Mouse (Mus musculus) erythroid progenitor cell, adult 5-6 weeks (primary cell): ENCODE measurements at regions not wholly inside any gene's neighbourhood (a gene's known extent, or its start where the extent isn't known, plus 50 kb on each side); places are given as distances from the start of the nearest gene placed in this dataset.

Experiments
- ATAC-seq: replicated peaks from 2 replicates; pipeline ENCODE4 v1.8.0; 2016; ENCODE audit warnings: moderate number of reproducible peaks, mild to moderate bottlenecking, moderate TSS enrichment, inconsistent platforms; ENCODE audit not compliant: poor library complexity, low FRiP score, severe bottlenecking

DNA sequence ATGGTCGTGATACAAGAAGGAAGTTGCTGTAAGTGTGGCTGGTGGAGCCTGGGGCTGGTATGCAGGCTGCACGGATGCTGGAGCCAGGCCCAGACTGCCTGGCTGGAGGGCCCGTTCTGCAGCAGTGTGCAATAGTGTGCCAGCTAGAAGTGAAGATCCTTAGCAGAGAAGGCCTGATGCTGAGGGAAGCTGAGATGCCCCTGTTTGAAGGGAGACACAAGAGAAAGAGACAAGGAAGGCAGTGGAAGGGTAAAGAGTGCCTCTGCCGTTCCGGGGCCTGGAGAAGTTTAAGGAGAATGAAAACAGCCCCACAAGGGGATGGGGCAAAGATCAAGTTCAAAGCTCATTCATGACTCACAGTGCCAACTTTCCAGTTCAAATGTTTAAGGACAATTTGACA, 354.7 kb upstream of the Mki67 start:
- no peak for ATAC-seq

DNA sequence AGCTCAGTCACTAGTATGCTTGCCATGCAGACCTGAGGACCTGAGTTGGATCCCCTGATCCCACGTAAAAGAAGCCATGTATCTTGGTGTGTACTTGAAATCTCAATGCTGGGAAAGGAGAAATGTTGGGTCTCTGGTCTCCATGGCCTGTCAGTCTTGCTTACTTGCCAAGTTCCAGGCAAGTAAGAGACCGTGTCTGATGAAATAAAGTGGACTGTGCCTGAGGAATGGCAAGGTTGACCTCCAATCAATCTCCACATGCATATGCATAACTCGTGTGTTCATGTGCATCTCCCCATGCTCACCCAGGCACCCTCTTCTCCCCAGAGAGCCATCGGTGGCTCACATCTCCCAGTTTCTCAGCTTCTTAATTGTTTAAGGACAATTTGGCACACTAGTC, 355.2 kb upstream of the Mki67 start:
- no peak for ATAC-seq

DNA sequence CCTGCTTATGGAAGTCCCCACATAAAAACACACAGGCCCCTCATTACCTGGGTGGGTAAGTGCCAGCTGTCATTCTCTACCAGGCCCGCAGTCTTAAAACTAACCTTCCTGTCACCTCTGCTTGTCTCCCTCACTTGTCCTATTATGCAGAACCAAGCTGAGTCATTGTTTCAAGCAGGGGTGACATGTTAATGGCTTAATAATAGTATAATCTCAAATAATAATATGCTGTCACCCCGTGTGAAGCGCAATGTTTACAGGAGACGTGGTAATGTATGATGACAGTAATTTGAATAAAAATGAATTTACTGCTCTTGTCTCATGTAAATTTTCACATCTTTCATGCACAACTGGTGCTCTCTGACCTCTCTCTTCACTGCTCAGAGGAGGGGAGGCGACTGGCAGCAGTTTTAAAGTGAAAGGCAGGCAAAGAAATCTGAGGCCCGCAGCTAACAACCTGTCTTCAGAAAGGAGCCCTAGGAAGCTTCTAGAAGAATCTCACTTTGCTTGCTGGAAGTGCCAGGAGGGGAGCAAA, 357.2 kb upstream of the Mki67 start:
- ATAC-seq: no peak

DNA sequence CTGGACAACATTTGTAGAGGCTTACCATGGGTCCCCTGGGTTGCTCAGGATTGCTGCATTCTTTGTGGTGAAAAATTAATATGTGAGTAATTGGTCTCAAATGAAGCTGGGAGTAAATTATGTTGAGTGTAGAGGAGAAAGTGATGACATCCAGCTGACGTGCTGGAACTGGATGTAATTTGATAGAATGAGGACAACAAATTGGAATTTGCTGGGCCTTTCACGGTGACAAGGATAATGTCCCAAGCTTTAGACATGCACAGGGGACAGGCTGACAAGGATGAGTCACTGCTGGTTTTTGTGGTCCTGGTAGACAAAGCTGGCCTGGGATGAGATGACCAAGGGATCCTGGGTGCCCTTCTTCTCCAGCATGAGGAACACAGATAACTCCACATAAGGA, 357.9 kb upstream of the Mki67 start:
- no peak for ATAC-seq

DNA sequence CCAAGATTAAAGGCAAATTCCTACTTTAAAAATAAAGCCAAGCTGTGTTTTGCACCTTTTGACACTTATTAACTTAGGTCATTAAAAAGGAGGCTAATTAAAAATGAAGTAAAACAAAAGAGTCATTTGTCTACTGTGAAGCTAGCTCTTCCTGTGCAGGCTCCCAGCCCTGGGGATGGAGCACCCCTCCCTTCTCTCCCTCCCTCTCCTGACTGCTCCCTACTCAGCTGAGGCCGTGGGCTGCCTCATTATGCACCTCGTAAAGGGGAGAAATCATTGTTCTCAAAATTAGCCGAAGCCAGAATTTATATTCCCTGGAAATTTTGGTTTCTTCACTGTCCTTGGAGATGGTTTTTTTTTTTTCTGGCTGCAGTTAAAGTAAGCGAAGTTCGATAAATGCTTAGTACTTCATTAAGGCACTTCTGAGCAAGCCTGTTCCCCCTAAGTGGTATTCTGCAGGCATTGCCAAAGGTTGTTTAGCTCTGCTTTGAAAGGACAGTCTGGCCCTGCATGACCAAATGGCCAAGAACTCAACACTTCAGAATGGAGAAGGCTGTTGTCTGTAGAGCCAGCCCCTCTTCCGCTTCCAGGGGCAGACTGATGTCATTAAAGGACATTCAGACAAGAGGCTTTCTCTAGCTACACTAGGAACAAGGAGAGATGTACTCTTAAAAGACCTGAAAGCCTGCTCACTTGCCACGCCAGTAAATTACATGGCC, 365.5 kb upstream of the Mki67 start:
- no peak for ATAC-seq

DNA sequence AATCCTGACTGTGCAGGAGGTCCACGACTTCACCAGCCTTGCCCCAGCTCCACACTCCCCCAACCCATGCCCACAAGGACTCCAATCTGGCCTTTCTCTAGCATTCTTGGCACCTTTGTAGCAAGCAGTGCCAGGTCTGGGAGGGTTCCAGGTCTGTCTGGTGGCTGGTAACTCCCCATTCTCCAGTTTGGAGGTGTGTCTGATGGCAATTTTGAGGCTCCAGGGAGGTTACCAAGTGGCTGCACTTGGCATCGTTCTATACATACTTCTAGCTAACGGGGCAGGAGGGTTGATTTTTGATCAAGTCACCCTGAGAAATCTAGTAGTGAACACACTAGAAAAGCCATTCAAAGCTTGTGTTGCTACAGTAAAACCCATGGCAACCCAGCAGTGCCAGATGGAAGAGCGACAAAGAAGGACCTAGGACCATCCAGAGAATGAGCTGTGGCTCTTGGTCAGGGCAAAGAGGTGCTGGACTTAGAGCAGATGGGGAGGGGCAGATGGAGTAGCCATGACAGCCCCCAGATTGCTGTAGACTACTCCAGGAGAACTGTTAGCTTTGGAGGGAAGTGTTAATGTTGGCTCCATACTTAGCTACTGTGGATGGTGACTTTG, 366.2 kb upstream of the Mki67 start:
- ATAC-seq: no peak

DNA sequence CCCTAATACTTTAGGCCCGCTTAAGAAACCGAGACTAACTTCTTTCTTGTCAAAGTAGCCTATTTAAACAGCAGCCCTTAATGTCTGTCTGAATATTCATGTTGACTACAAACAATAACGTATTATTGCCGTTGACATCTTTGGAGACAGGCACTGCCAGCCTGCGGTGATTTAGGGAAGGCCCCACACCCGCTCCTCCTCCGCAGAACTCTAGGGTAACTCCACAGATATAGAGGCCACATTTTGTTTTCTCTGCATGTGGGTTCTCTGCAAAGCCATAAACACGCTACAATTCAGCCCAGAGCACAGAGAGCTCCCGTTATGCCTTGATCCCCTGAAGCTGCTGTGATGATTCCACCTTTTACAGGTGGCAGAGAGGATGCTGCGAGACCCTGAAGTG, 366.8 kb upstream of the Mki67 start:
- ATAC-seq: no peak

DNA sequence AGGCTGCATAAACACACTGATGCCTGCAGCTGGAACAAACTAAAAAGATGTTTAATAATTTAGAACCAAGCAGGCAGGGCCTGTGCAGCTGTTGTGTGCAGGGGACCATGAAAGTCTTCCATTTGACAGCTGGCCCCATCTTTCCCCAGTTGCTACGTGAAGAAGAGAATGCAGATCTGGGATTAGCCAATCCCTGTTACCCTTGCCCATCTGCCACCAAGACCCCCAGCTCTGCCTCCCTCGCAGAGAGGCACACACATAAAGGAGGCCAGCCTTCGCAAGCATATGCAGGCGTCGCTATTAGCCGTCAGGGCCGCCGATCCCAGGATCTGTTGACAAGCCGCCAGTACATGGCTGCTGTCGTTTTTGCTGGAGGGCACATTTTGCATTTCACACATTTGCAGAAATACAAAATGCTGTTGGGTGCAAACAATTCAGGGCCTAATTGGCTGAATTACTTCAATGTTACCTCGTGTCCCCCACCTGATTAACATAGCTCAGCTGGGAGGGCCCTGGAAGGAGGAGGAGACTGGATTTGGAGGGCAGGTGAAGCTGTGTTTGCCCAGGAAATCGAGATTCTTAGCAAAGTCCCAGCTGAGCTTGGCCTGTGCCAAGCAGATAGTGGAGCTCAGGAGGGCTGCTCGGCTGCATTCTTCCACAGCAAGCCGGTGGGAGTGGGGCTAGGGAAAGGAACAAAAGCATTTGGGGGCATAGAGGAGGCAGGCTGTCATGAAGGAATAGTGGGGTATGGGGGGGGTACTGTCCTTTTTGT, 367.6 kb upstream of the Mki67 start:
- no peak for ATAC-seq

DNA sequence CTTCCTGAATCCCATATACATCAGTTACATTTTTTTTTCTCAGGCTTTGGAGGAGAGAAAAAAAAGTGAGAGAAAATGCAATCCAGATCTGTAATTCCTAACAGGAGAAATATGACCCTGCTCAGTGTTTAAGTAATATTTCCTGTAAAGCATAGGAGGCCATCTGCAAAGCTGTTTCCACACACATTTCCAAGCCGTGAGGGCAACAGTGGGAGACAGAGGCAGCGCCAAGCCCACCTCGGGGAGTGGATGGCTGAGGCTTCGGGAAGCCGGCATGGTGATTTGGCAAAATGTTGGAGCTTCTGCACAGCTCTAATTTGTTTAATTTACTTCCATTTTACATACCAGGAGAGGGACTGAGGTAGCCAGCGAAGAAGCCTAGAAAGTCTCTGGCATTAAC, 372.6 kb upstream of the Mki67 start:
- no peak for ATAC-seq

DNA sequence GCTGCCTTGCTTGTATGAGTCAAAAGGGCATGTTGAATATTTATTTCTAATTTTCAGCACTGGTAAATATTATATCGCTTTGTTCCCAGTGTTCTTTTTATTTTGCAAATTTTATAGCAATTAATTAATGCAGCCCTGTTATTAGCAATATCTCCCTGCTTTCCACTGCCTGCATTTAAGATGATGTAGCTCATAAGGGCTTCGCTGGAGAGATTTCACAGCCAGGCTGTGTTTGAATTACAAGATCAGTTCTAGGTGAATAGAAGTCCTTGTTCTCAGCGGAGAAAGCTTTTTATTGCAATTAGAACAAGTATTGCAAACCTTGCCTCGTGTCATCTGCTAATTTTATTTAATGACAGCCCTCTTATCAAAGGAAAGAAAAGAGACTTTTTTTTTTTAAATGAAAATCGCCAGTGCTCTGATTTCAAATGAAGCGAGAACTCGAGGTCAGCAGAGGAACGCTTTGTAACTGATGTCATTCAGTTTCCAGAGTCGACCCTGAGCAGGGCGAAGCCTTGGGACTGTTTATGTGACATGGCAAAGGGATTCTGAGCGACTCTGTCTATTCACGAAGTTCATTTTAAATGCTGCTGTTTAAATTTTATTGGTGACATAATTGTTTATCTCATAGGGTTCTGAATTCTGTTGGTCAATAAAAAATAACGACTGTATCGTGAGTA, 378.7 kb upstream of the Mki67 start:
- no peak for ATAC-seq

DNA sequence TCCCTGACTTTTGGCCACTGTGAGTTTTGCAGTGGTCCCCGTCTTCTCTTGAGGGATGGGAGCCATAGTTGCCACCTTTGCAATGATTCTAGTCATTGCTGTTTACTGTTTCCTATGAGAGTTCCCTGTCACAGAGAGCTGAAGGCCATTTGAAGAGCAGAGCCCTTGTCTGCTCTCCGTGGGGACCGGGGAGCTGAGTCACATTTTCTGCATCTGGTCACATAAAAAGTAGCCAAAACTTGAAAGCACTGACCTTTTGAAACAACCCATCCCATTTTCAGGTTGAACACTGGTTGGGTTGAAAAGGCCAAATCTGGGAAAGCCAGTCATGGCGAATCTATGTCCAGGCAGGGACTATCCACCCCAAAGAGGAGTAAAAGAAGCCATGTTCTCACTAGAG, 387.9 kb upstream of the Mki67 start:
- ATAC-seq: no peak

DNA sequence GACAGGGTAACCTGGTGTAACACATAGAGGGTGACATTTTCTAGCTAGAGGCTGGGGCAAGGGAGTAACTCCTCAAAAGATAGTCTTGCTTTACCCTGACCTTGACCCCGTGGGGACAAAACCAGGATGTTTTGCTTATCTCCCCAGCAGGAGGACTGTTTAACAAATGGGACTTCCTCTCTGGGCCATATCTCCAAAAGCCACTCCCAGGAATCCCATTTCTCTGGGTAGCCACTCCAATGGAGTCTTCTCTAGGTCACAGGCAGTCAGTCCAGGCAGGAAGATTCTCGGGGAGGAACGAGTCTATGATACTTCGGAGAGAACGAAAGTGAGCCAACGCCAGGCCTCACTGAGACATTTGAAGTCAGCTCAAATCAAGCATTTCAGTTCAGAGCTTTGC, 396.0 kb upstream of the Mki67 start:
- no peak for ATAC-seq

DNA sequence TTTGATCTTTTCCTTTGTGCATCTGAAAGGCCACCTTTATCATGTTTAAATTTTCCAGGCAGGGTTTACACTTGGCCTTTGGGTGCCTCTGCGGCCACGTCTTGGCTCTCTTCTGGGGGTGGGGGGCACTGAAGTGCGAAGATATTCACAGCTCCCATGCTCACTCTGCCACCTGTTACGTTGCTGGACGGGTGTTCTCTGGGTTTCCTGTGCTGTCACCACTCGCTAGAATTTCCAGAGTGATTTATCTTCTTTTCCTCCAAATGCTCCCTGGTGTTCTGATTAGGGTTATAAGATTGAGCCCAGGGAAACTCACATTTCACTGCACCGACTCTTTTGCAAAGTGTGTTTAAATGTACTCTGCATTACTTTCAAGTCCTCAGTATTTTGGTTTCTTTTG, 404.8 kb upstream of the Mki67 start:
- ATAC-seq: no peak

DNA sequence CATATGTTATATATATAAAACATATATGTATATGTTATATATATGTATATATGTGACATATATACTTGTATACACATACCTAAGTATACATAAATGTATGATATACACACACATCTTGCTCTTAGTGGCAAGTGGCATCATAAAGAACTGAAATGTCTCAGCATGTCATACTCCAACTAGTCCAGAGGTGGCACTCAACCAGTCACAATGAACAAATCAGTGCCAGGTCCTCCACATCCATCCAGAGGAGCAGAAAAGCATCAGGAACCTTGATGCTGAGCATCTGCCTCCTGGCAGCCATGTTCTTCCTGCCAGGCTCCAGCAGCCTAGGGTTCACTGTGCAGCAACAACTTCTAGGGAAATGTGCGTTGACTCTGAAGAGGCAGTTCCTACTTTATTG, 405.2 kb upstream of the Mki67 start:
- ATAC-seq: no peak

DNA sequence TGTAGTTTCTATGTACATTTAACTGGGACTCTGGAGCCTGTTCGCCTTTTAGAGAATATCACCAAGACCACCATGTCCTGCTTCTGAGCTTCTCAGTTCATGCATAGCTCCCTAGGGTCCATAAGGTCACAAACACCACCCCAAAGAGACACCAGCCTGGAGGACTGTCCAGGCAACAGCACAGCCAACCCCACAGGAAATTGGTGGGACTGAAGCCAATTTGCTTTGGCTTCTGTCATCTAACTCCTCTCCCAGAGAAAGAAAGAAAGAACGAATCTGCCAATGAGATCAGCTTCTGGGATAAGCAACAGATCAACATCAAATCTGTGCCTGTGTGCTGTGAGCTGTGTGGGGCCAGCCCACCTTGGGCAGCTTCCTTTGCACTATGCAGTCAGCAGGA, 408.6 kb upstream of the Mki67 start:
- ATAC-seq: no peak

DNA sequence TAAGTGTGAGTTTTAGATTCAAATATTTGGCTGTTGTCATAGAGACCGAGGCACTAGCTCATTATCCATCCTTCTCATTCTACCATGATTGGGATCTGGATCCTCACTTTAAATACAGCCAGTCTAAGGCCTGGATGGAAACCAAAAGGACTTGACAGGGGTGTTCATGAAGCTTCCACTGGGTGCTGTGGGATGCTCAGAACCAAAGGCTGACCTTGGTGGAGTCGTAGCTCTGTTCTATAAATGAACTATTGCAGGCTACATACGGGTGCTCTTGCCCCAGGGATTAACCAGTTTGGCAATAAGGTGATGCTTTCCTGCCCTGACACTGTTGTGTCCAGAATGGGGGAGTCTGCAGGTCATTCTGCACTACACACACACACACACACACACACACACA, 410.2 kb upstream of the Mki67 start:
- no peak for ATAC-seq

DNA sequence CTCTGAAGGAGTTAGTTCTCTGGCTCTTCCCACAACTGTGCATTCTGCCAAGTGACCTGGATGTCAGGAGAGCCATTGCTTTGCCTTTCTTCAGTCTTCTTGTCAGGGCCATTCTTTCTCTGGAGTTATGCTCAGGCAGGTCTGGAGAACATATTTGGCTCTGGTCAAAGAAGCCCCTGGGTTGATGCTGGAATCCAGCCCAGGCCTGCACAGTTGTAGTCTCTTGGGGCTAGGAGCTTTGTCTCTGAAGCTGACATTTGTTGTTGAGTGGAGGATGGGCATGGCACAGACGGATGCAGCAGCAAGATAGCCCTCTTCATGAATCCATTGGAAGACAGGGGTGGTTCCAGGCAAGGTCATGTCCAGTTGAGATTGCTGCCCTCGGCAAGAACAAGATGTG, 411.4 kb upstream of the Mki67 start:
- ATAC-seq: no peak

DNA sequence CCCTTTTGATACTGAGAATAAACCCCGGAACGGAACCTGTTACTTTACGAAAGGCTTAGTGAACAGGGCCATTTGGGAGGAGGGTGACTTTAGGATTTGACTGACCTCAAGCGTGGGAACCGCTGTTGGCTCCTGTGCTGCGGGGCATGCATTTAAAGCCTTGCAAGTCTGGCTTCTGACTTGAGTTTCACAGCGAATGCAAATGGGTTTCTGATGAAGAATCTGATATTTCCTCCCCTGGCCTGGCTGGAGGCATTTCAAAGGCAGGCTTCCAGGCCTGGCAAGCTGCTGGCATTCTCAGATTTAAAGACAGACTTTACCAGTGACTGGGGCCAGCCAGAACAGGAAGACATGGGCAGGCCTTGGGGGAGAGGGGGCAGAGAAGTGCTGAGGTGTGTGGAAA, 413.6 kb upstream of the Mki67 start:
- ATAC-seq: no peak

DNA sequence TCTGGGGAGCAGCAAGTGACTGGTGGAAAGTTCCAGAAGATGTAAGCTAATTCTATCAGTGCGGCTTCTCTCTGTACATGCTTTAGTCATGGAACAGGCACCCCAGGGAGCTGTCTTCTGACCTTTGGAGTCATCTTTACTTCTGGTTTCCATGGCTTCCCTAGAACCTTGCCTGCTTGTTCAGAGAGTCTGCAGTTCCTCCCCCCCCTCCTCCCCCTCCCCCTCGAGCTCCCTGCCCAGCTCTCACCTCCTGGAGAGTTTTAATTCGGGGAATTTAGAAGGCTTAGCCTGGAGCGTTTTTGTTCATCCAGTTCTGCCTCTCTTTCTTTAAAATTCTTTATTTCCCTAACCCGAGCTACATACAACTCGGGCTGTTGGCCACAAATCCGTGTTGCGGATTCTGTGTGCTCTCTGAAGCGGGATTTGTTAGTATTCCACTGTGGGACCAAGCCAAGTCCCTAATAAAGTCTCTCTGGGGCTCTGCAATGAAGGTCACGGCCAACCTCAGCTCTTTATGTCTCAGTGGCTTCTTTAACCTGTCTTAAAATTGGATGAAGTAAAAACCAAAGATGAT, 414.6 kb upstream of the Mki67 start:
- no peak for ATAC-seq

DNA sequence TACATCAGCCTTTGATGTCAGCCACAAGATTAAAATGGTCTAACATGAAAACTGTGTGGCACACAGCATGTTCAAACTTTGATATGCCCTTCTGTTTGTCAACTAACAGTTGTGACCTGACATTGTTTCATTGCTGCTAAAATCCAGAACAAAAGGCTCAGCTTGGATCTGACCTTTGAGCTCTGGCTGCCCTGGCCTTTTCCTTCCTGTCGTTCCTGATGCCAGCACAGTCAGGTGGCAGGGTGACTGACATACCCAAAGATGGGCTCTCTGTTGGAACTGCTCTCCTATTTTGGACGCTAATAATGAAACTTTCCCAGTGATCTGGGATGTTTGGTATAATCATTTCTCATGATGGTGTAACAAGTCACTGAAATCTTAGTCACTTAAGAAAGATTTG, 416.8 kb upstream of the Mki67 start:
- ATAC-seq: no peak
